Mouse (Mus musculus) erythroblast, embryonic 14.5 days (primary cell): Measurements from ENCODE around the gene Gpr153. TPM values are rescaled to one million over a fixed set of nuclear protein-coding genes. Genes with fewer than 3 reads are reported as not detected.

Experiments used
- H3K27me3 ChIP-seq: 2 replicates; pipeline ENCODE4 v1.6.1; 2012; ENCODE audit warnings: inconsistent platforms; ENCODE audit not compliant: control insufficient read depth
- H3K36me3 ChIP-seq: 2 replicates; pipeline ENCODE4 v1.6.1; 2012; ENCODE audit warnings: mild to moderate bottlenecking, inconsistent platforms; ENCODE audit not compliant: control insufficient read depth
- H3K4me1 ChIP-seq: 2 replicates; pipeline ENCODE4 v1.6.1; 2012; ENCODE audit warnings: inconsistent platforms; ENCODE audit not compliant: control insufficient read depth
- H3K4me3 ChIP-seq: replicated peaks from 2 replicates; pipeline ENCODE3; 2012; ENCODE audit warnings: moderate library complexity, mild to moderate bottlenecking, inconsistent platforms
- H3K9me3 ChIP-seq: 2 replicates; pipeline ENCODE4 v1.6.1; 2012; ENCODE audit warnings: low read length, inconsistent platforms, mixed read lengths; ENCODE audit not compliant: control insufficient read depth
- GATA1 ChIP-seq: IDR thresholded peaks from 2 replicates; pipeline ENCODE4 v1.6.1; 2012; ENCODE audit warnings: low read length, inconsistent platforms, mixed read lengths
- TAL1 ChIP-seq: IDR thresholded peaks from 3 replicates; pipeline ENCODE4 v1.6.1; 2012; ENCODE audit warnings: low read length, inconsistent platforms, mixed read lengths
- polyA plus RNA-seq: library from polyadenylated mRNA; stranded (reverse); fragments of >175 nt; gene quantifications from 2 replicates; pipeline ENCODE4 v1.2.3, GENCODE M21; 2012

Gene Gpr153
- polyA plus RNA-seq, 1 experiment = not detected

DNA sequence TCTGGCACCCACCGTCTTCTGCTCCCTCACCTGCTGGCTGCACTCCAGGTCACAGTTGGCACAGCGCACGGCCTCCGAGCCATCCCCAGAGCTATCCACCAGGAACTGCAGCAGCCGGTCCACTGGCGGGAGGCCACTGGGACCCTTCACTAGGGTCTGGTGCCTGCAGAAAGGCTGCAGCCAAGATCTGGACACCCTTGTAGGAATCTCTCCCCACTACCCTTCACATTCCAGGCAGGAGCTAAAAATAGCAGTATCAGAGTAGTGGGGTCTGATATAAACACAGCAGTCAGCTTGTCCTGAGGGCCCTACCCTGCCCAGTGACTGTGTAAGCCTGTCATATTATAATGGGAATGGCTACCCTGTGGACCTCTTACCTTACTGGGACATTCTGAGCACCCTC, 43.6 kb downstream of the Gpr153 start:
- TF ChIP-seq TAL1 = no peak
- TF ChIP-seq GATA1 = no peak
- H3K27me3 ChIP-seq = peaks cover 71% of the 10 kb centered on the region
- H3K36me3 ChIP-seq = no peaks in the 10 kb centered on the region
- no peak overlapping the region for H3K4me3 ChIP-seq
- no peaks in the 10 kb centered on the region; the same call in 1 of the 2 replicates for H3K9me3 ChIP-seq
- H3K4me1 ChIP-seq = peaks cover 17% of the 10 kb centered on the region

DNA sequence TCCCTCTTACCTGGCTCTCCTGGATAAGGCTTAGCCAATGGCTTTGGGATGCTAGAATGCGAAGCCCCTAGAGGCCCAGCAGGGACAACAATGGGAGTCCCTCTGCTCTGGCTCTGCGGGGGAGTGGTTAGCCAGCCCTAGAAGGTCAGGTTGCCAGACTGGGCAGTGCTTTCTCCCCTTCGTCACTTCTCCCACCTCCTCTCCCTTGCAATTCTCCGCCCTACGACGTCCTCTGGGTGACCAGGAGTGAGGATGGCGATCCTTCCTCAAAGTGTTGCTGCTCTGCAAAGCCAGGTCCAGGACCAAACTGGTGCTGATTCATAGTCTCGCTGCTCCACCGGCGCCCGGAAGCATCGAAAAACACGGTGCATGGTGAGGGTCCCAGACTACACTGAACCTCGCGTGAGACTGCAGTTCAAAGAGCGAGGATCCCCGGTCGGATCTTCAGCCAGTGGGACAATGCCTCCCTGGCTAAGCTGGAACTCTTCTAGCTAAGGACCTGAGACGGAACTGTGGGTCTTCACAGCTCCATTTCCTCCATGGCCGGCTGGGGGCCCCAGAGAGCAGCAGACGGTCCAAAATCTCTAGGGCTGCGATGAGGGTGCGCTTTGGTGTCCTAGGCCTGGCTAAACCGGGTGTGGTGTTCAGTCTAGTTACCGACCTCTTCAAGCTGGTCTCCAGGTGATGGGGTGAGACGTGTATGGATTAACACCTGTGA, 44.6 kb downstream of the Gpr153 start, which contains the start of gene Rnf207:
Gene Rnf207 (minus strand): TSS at position 477 of the 718 bp plus-strand sequence.
- no peaks in the 10 kb centered on the region for H3K36me3 ChIP-seq
- TF ChIP-seq TAL1 = no peak
- no peak for TF ChIP-seq GATA1
- no peaks in the 10 kb centered on the region; the same call in 1 of the 2 replicates for H3K9me3 ChIP-seq
- H3K4me1 ChIP-seq = peaks cover 8% of the 10 kb centered on the region
- H3K27me3 ChIP-seq = peaks cover 61% of the 10 kb centered on the region
- H3K4me3 ChIP-seq = no peak within 1 kb of the TSS

DNA sequence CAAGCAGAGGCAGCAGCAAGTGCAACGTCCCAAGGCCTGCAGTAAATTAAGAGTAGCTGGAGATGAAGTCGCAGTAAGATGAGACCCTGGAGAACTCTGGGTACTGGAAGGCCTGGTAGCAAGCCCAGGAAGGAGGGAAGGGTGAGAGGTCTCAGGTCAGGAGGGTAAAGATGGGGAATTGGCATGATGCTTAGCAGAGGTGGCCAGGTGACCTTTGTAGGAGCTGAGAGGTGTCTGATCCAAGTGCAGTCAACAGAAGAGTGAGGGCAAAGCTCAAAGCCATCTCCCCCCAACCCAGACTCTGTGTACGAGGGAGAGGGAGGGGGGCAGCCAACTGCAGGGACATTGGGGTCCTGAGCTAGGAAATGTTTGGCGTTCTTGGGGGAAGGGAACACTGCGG, 47.4 kb downstream of the Gpr153 start:
- H3K27me3 ChIP-seq = peaks cover 33% of the 10 kb centered on the region
- no peaks in the 10 kb centered on the region for H3K36me3 ChIP-seq
- H3K4me3 ChIP-seq = no peak overlapping the region
- TF ChIP-seq GATA1 = no peak
- TF ChIP-seq TAL1 = no peak
- no peaks in the 10 kb centered on the region for H3K9me3 ChIP-seq
- H3K4me1 ChIP-seq = peaks cover 32% of the 10 kb centered on the region

DNA sequence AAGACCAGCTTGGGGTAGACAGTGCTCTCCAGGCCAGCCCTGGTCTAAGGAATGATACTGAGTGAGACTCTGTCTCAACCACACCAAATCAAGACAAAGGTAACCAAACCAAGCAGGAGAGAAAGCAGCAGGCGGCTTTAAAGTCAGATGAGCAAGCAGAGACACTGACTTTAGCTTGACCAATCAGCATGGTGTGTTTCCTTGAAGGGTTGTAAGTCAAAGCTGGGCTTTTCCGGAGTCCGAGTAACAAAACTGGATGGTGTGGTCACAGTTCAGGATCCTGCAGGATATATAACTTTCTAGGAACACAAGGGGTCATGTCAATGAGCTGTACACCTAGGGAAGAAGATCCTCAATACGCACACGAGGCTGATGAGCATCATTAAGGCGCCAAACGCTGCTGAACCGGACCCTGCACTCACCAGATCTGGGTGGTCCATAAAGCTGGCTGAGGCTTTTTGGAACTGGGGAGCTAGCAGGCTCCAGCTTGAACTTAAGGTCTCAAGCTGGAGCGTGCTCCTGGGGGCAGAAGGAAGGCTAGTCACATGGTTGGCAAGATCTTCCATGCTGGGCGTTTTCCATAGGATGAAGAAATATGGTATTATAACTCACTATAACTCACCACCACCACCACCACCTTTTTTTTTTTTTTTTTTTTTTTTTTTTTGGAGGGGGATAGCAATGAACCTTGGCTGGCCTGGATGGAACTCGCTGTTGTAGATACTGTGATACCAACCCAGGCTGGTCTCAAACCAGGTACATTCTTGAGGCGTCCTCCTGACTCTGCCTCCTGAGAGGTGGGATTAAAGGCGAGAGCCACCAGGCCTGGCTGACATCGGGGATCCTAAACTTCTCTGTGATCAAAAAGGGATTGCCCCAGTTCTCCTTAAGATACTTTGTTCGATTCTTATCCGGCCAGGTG, 50.9 kb downstream of the Gpr153 start:
- H3K4me3 ChIP-seq = peak overlapping the region; percentile 97

DNA sequence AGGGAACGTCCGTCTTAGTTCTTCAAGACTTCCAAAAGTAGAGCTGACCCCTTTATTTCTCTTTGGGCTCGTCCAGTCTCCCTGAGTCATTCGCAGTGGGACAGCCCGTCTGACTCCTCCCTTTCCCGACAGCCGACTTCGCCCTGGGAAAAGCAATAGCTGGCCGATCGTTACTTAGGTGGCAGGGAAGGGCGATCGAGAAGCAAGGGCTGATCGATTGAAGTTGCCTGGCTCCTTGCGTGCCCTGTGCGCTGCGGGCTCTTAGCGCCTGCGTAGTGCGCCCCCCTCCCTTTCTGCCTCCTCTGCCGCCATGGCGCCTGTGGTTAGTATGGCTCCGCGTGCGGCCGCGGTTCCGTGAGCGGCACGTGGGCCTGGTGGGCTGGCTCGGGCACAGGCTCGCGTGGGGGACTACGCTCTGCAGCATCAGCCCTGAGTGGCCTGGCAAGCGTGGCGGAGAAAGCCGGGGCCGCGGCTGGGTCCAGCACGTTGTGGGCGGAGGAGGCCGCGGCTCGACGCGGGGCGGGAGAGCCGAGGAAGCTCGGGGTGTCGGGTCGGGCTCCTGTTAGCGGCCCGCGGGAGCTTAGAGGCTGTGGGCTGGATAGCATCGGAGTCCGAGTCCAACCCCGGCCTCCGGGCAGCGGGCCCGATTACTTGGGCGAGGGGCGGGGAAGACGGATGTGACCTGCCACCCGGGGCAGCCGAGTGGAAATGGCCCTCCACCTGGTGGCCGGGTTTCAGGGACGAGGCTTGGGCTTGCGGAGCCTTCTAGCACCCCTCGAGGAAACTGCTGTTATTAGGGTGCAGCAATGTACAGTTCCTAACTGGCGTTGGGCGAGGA, 51.8 kb downstream of the Gpr153 start, which contains the start of gene Rpl22:
Gene Rpl22 (plus strand): TSS at position 169 of the 838 bp plus-strand sequence.
- H3K27me3 ChIP-seq = peaks cover 7% of the 10 kb centered on the region; the same call in 1 of the 2 replicates
- peaks cover 55% of the 10 kb centered on the region for H3K4me1 ChIP-seq
- TF ChIP-seq TAL1 = no peak
- no peak for TF ChIP-seq GATA1
- no peaks in the 10 kb centered on the region for H3K9me3 ChIP-seq
- H3K36me3 ChIP-seq = peaks cover 34% of the 10 kb centered on the region
- peak within 1 kb of the TSS; percentile 97 for H3K4me3 ChIP-seq

More for the DNA sequence above, 50.9 kb downstream of the Gpr153 start:
- Histone ChIP-seq H3K36me3 (peaks cover 25% of the 10 kb centered on the region), H3K27me3 (peaks cover 7% of the 10 kb centered on the region; the same call in 1 of the 2 replicates), H3K9me3 (no peaks in the 10 kb centered on the region), H3K4me1 (peaks cover 49% of the 10 kb centered on the region)
- TF ChIP-seq TAL1 (no peak), GATA1 (no peak)

DNA sequence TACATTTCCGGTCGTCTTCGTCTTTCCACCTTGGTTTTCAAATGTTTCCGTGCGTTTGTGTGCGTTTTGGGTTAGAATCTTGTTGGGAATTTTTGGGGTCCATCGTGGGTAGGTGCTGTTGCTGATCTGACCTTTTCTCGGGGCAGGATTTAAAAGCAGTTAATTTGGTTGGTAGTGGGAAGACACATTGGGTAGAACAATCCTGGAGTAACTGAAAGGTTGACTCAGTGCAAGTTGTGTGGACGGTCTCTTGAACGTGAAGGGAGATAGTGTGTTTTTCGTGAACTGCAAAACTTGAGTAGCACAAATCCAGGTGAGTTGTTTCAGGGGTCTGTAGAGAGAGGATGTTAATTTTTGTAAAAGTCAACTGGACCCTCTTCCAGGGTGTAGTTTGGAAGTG, 52.5 kb downstream of the Gpr153 start:
- Histone ChIP-seq H3K36me3 (peaks cover 41% of the 10 kb centered on the region), H3K27me3 (peaks cover 5% of the 10 kb centered on the region; the same call in 1 of the 2 replicates), H3K4me1 (peaks cover 55% of the 10 kb centered on the region), H3K4me3 (peak overlapping the region; percentile 97), H3K9me3 (no peaks in the 10 kb centered on the region)
- no peak for TF ChIP-seq GATA1
- no peak for TF ChIP-seq TAL1

DNA sequence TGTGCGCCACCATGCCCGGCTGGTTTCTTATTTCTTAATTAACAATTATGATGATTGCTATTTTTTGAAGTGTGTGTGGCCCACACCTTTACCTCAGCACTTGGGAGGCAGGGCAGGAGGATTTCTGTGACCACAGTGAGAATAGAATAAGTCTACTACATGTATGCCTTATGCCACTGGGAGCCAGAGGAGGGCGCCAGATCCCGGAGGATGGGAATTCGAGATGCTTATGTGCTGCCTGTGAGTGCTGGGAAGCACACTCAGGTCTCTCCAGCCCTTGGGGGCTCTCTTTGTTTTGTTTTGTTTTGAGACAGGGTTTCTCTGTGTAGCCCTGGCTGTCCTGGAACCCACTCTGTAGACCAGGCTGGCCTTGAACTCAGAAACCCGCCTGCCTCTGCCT, 54.7 kb downstream of the Gpr153 start:
- Histone ChIP-seq H3K36me3 (peaks cover 63% of the 10 kb centered on the region), H3K9me3 (no peaks in the 10 kb centered on the region), H3K4me1 (peaks cover 55% of the 10 kb centered on the region), H3K27me3 (no peaks in the 10 kb centered on the region), H3K4me3 (no peak overlapping the region)
- TF ChIP-seq TAL1 = no peak
- no peak for TF ChIP-seq GATA1

DNA sequence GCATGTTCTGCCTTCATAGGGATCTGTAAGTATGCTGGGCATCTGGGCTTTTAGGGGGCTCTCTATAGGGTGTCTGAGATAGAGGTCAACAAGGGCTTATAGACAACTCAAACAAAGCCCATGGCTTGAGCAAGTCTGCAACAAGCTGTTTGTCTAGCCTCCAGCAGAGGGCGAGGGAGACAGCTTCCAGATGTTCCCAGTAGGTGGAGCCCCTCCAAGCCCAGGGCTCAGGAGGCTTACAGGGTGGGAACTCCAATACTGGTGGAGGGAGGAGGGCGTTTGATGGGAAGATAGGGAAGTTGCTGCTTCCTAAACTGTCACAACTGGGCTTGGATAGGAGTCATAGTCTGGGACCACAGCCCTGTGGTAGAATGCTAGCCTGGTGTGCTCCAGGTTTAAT, 58.9 kb downstream of the Gpr153 start:
- peaks cover 16% of the 10 kb centered on the region for H3K4me1 ChIP-seq
- peaks cover 78% of the 10 kb centered on the region for H3K36me3 ChIP-seq
- H3K27me3 ChIP-seq = peaks cover 19% of the 10 kb centered on the region
- no peak overlapping the region for H3K4me3 ChIP-seq
- TF ChIP-seq GATA1 = no peak
- no peak for TF ChIP-seq TAL1
- H3K9me3 ChIP-seq = no peaks in the 10 kb centered on the region
